ENCODE assay signal across 29 mouse cellular contexts in the genomic region with DNA sequence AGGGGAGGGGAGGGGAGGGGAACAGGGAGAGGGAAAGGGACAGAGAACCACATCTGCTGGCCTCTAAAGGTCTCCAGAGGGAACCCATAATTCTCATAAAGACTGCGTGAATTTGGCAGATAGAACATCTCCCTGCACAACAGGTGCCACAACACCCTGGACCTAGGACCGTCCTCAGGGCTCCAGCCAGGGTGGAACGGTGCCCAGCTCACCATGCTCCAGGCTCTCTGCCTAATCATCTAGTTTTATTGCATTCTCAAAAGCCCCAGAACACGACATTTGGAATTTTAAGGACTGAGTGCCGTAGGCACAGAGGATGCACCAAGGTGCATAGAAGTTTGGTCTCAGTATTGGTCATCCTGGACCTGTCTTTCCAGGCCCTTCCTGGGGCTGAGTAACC. TPM values are rescaled to one million over a fixed set of nuclear protein-coding genes. Genes with fewer than 3 reads are reported as not detected.
DNase-seq lines count a peak whose midpoint lies in the region; ATAC-seq and TF ChIP-seq lines count a peak whose summit lies in the region.
"Had no signal": no experiment of that assay in that cellular context is flagged by ENCODE, and none has a peak within 500 bp of the region (broad histone marks: within the 10 kb centered on the region; RNA-seq: fewer than 3 reads in every experiment).

No protein-coding gene starts in this region.

- H3K4me2 ChIP-seq in forebrain, embryonic 15.5 days (replicated peaks) = no peak overlapping the region
- no peak overlapping the region for H3K4me2 ChIP-seq in forebrain, embryonic 11.5 days (ENCODE audit: low read depth, low read length, severe bottlenecking)
- no peak overlapping the region for H3K4me2 ChIP-seq in liver, embryonic 11.5 days
- H3K4me2 ChIP-seq: embryonic facial prominence, embryonic 12.5 days; embryonic facial prominence, embryonic 15.5 days; forebrain, embryonic 12.5 days; heart, embryonic 12.5 days; heart, embryonic 15.5 days; hindbrain, embryonic 14.5 days had no signal

- no peak for TF ChIP-seq POLR2A in liver, adult 2 months (IDR thresholded peaks at IDR 0.05; ENCODE audit: extremely low read depth, insufficient read depth, low read length)

- H3K9ac ChIP-seq in forebrain, embryonic 15.5 days (replicated peaks) = no peak overlapping the region
- no peak overlapping the region for H3K9ac ChIP-seq in forebrain, embryonic 11.5 days (ENCODE audit: low read length)
- H3K9ac ChIP-seq in liver, adult 2 months (ENCODE audit: low read depth, low read length) = peak overlapping the region; percentile 20; the same call in 1 of the 2 replicates
- no peak overlapping the region for H3K9ac ChIP-seq in liver, embryonic 11.5 days (ENCODE audit: low read depth, low read length)
- H3K9ac ChIP-seq: embryonic facial prominence, embryonic 12.5 days; embryonic facial prominence, embryonic 15.5 days; forebrain, embryonic 12.5 days; heart, embryonic 12.5 days; heart, embryonic 15.5 days; hindbrain, embryonic 14.5 days had no signal

- H3K27ac ChIP-seq in forebrain, embryonic 15.5 days (replicated peaks) = no peak overlapping the region
- H3K27ac ChIP-seq in forebrain, embryonic 11.5 days (ENCODE audit: low read depth, low read length) = no peak overlapping the region
- H3K27ac ChIP-seq in liver, adult 2 months (replicated peaks; ENCODE audit: insufficient read depth, low read depth, low read length) = peak overlapping the region; percentile 59
- no peak overlapping the region for H3K27ac ChIP-seq in liver, embryonic 11.5 days (ENCODE audit: low read depth, low read length)
- H3K27ac ChIP-seq: embryonic facial prominence, embryonic 12.5 days; embryonic facial prominence, embryonic 15.5 days; forebrain, embryonic 12.5 days; heart, embryonic 15.5 days; hindbrain, embryonic 14.5 days; hindbrain, postnatal 0 days had no signal

- no peaks in the 10 kb centered on the region for H3K27me3 ChIP-seq in forebrain, embryonic 15.5 days
- H3K27me3 ChIP-seq in forebrain, embryonic 11.5 days (ENCODE audit: control insufficient read depth, insufficient read depth, low read length) = no peaks in the 10 kb centered on the region
- H3K27me3 ChIP-seq in liver, adult 2 months (ENCODE audit: control insufficient read depth, insufficient read depth, low read length) = no peaks in the 10 kb centered on the region
- peaks cover 11% of the 10 kb centered on the region; the same call in 1 of the 2 replicates for H3K27me3 ChIP-seq in liver, embryonic 11.5 days (replicated peaks; ENCODE audit: control insufficient read depth, insufficient read depth, low read length)
- H3K27me3 ChIP-seq: embryonic facial prominence, embryonic 15.5 days; forebrain, embryonic 12.5 days; heart, embryonic 12.5 days; heart, embryonic 15.5 days had no signal

- TF ChIP-seq CTCF in liver, adult 2 months (IDR thresholded peaks at IDR 0.05; ENCODE audit: low read depth, low read length) = no peak

- H3K4me1 ChIP-seq in forebrain, embryonic 15.5 days = peaks cover 17% of the 10 kb centered on the region
- no peaks in the 10 kb centered on the region for H3K4me1 ChIP-seq in forebrain, embryonic 11.5 days (replicated peaks; ENCODE audit: control insufficient read depth, insufficient read depth, low read length)
- H3K4me1 ChIP-seq in liver, adult 2 months (ENCODE audit: control insufficient read depth, insufficient read depth, low read length) = peaks cover 27% of the 10 kb centered on the region
- peaks cover 16% of the 10 kb centered on the region for H3K4me1 ChIP-seq in liver, embryonic 11.5 days (replicated peaks; ENCODE audit: control insufficient read depth, insufficient read depth, low read length)
- H3K4me1 ChIP-seq: embryonic facial prominence, embryonic 12.5 days; embryonic facial prominence, embryonic 15.5 days; forebrain, embryonic 12.5 days had no signal

- ATAC-seq in forebrain, embryonic 15.5 days (replicated peaks) = peak; percentile 17; the same call in 1 of the 2 replicates
- ATAC-seq in forebrain, embryonic 11.5 days (replicated peaks; ENCODE audit: low FRiP score) = no peak
- ATAC-seq in liver, embryonic 11.5 days (replicated peaks; ENCODE audit: low FRiP score) = no peak
- ATAC-seq: CD4-positive, CD25-positive, alpha-beta regulatory T cell, adult 4 months; hindbrain, postnatal 0 days; inflammation-experienced regulatory T-cells, adult 6 months; intestine, embryonic 16.5 days had no signal

- H3K36me3 ChIP-seq in forebrain, embryonic 15.5 days = no peaks in the 10 kb centered on the region
- no peaks in the 10 kb centered on the region for H3K36me3 ChIP-seq in forebrain, embryonic 11.5 days (ENCODE audit: control insufficient read depth, insufficient read depth, low read length)
- no peaks in the 10 kb centered on the region for H3K36me3 ChIP-seq in liver, adult 2 months (ENCODE audit: control insufficient read depth, insufficient read depth, low read length)
- H3K36me3 ChIP-seq in liver, embryonic 11.5 days (ENCODE audit: control insufficient read depth, insufficient read depth, low read length) = no peaks in the 10 kb centered on the region
- H3K36me3 ChIP-seq: embryonic facial prominence, embryonic 12.5 days; embryonic facial prominence, embryonic 15.5 days; forebrain, embryonic 12.5 days; heart, embryonic 12.5 days; heart, embryonic 15.5 days had no signal

- no peak overlapping the region for H3K4me3 ChIP-seq in forebrain, embryonic 15.5 days
- no peak overlapping the region for H3K4me3 ChIP-seq in forebrain, embryonic 11.5 days (ENCODE audit: low read depth, low read length)
- no peak overlapping the region for H3K4me3 ChIP-seq in liver, adult 2 months (ENCODE audit: insufficient read depth, low read depth, low read length)
- no peak overlapping the region for H3K4me3 ChIP-seq in liver, embryonic 11.5 days (ENCODE audit: low read depth, low read length)
- H3K4me3 ChIP-seq: embryonic facial prominence, embryonic 12.5 days; embryonic facial prominence, embryonic 15.5 days; forebrain, embryonic 12.5 days; heart, embryonic 12.5 days; heart, embryonic 15.5 days had no signal

- H3K9me3 ChIP-seq in forebrain, embryonic 15.5 days = no peaks in the 10 kb centered on the region
- no peaks in the 10 kb centered on the region for H3K9me3 ChIP-seq in forebrain, embryonic 11.5 days (ENCODE audit: control insufficient read depth, low read length)
- no peaks in the 10 kb centered on the region for H3K9me3 ChIP-seq in liver, embryonic 11.5 days (ENCODE audit: control insufficient read depth, low read length)
- H3K9me3 ChIP-seq: embryonic facial prominence, embryonic 12.5 days; embryonic facial prominence, embryonic 15.5 days; forebrain, embryonic 12.5 days; heart, embryonic 12.5 days; heart, embryonic 15.5 days had no signal

- 76% methylated on average over 5 of the region's 5 CpGs for WGBS in forebrain, embryonic 15.5 days
- WGBS in forebrain, embryonic 11.5 days = 96% methylated on average over 5 of the region's 5 CpGs
- 16% methylated on average over 5 of the region's 5 CpGs for WGBS in liver, adult 2 months
- WGBS in liver, embryonic 11.5 days = 77% methylated on average over 5 of the region's 5 CpGs

- no peaks in the 10 kb centered on the region for H3K79me2 ChIP-seq in liver, adult 2 months (ENCODE audit: control insufficient read depth, insufficient read depth, low read length)

- peak; percentile 38 for DNase-seq in cerebellum, adult 9-11 months
- no peak for DNase-seq in cerebellum, postnatal 4 days (ENCODE audit: low spot score in 2 of 2)
- DNase-seq in forebrain, embryonic 11.5 days (ENCODE audit: low spot score) = no peak
- DNase-seq in liver, adult 2 months (ENCODE audit: extremely low read depth, low read depth, low spot score) = peak; percentile 82
- no peak for DNase-seq in liver, embryonic 11.5 days (ENCODE audit: low spot score)
- DNase-seq in adrenal gland, postnatal 36 days = no peak
- DNase-seq: adrenal gland, adult 2 months; adrenal gland, postnatal 14 days; gastrocnemius, postnatal 10 days; heart, adult 18-20 months; heart, postnatal 10 days; heart, postnatal 4 days; kidney, adult 18-20 months; kidney, adult 9 months had no signal

RNA-seq across cellular contexts. Expression of a gene that starts 34.2 kb away (rescaled TPM):
- 0.15 TPM in 1 of 2 replicates, not detected in the other for polyA plus RNA-seq in forebrain, embryonic 15.5 days (2015; fragmentation: Nextera tagmentation; extraction: Ambion mirVana)
- not detected in 2 replicates for polyA plus RNA-seq in forebrain, embryonic 11.5 days (2014; fragmentation: Nextera tagmentation; extraction: Ambion mirVana)
- total RNA-seq in liver, adult 2 months (2014; rRNA removed) = not detected in 2 replicates
- 0.31 TPM in 1 of 2 replicates, not detected in the other for polyA plus RNA-seq in liver, adult 2 months (2012; rRNA removed)
- not detected in 2 replicates for polyA plus RNA-seq in liver, embryonic 11.5 days (2014; fragmentation: Nextera tagmentation; extraction: Ambion mirVana)
- total RNA-seq in adrenal gland, postnatal 36 days (2021) = not detected
- total RNA-seq: adrenal gland, adult 2 months; common myeloid progenitor, adult 5-6 weeks; gastrocnemius, postnatal 10 days; heart, adult 18-20 months; heart, postnatal 10 days; heart, postnatal 4 days; MEL had no signal
- polyA plus RNA-seq: C2C12; CD4-positive, CD25-positive, alpha-beta regulatory T cell, adult 4 months; embryonic facial prominence, embryonic 12.5 days; embryonic facial prominence, embryonic 15.5 days; forebrain, embryonic 12.5 days; heart, embryonic 12.5 days; hindbrain, embryonic 11.5 days; inflammation-experienced regulatory T-cells, adult 6 months had no signal

RNA-seq across cellular contexts. Expression of a gene that starts 34.9 kb away (rescaled TPM):
- 2.7 and 3.6 TPM in 2 replicates for polyA plus RNA-seq in forebrain, embryonic 15.5 days (2015; fragmentation: Nextera tagmentation; extraction: Ambion mirVana)
- polyA plus RNA-seq in forebrain, embryonic 11.5 days (2014; fragmentation: Nextera tagmentation; extraction: Ambion mirVana) = 10.8 and 11.8 TPM in 2 replicates
- 5.1 and 15.4 TPM in 2 replicates for total RNA-seq in liver, adult 2 months (2014; rRNA removed)
- 22.9 and 28.7 TPM in 2 replicates for polyA plus RNA-seq in liver, adult 2 months (2012; rRNA removed)
- 3.1 and 3.4 TPM in 2 replicates for polyA plus RNA-seq in liver, embryonic 11.5 days (2014; fragmentation: Nextera tagmentation; extraction: Ambion mirVana)
- total RNA-seq in adrenal gland, postnatal 36 days (2021) = 1 to 10 TPM; 3.1 to 3.2 TPM
- total RNA-seq: MEL had no signal
- polyA plus RNA-seq: CD4-positive, CD25-positive, alpha-beta regulatory T cell, adult 4 months; inflammation-experienced regulatory T-cells, adult 6 months had no signal

Comparison
In these comparisons a context has a peak if more than half of its experiments do, and no peak if none do; other contexts are left out.
1. DNase-seq: peak in cerebellum, adult 9-11 months (single experiment) and liver, adult 2 months (single experiment); none in cerebellum, postnatal 4 days (0 of 2), forebrain, embryonic 11.5 days (single experiment), liver, embryonic 11.5 days (single experiment) and adrenal gland, postnatal 36 days (0 of 2).